Mouse (Mus musculus) heart, adult 11 months (tissue): ENCODE measurements around the gene Wdr89.

Experiments used
- DNase-seq: peaks from one replicate; pipeline ENCODE4 v3.0.0; 2022

Wdr89 gene

GRCm38 (mm10) chr12:75612711-75613110 lies 56.6 kb downstream of the Wdr89 start:
- peak; percentile 86 for DNase-seq

- peak; percentile 93 for DNase-seq
Observed at GRCm38 (mm10) chr12:75599490-75599889, 69.8 kb downstream of the Wdr89 start.

- peak; percentile 13 for DNase-seq
Observed at GRCm38 (mm10) chr12:75598988-75599387, 70.3 kb downstream of the Wdr89 start.

GRCm38 (mm10) chr12:75597707-75598106 lies 71.6 kb downstream of the Wdr89 start:
- DNase-seq = no peak

GRCm38 (mm10) chr12:75596154-75597002 lies 73.0 kb downstream of the Wdr89 start, which contains the start of gene Ppp2r5e:
Gene Ppp2r5e, minus strand, starts transcription at chr12:75596245.
- peak; percentile 100 for DNase-seq

GRCm38 (mm10) chr12:75595291-75596153 lies 73.8 kb downstream of the Wdr89 start:
- DNase-seq = no peak

GRCm38 (mm10) chr12:75594404-75594803 lies 74.9 kb downstream of the Wdr89 start:
- DNase-seq = peak; percentile 15

- DNase-seq = peak; percentile 37
Observed at GRCm38 (mm10) chr12:75593817-75594216, 75.5 kb downstream of the Wdr89 start.

GRCm38 (mm10) chr12:75587501-75587900 lies 81.8 kb downstream of the Wdr89 start:
- peak; percentile 46 for DNase-seq

GRCm38 (mm10) chr12:75583776-75584175 lies 85.6 kb downstream of the Wdr89 start:
- peak; percentile 71 for DNase-seq
